Mouse (Mus musculus) stomach, adult 2 months (tissue): Measurements from ENCODE around the gene Olfr243. TPM values are rescaled to one million over a fixed set of nuclear protein-coding genes. Genes with fewer than 3 reads are reported as not detected.

Experiments used
- polyA plus RNA-seq: library from polyadenylated mRNA; depleted of rRNA; stranded (reverse); fragments of >200 nt; gene quantifications from 2 replicates; pipeline ENCODE4 v1.2.3, GENCODE M21; 2012; rRNA removed

The Olfr243 gene
- polyA plus RNA-seq: not detected in 2 replicates

DNA sequence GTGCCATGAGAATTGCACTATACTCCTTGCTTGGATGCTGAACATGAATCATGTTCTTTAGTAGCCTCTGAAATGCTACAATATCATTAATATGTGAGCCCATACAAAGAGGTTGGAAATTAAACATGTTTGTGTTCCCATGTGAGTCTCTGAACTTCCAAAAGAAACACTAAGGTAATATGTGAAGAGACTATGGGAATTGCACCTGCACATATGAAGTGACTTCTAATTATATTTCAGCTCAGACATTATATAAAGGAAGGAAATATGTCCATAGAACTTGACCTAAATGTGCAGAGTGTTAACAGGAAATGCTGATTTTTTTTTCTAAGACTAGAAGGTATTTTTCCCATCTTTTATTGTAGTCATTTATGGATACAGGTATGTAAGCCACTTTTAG is at the start of gene Olfr243:
Gene Olfr243 (plus strand): TSS at position 301 of the 400 bp plus-strand sequence.

GRCm38 (mm10) chr7:103671091-103671490 is 43.4 kb upstream of the Olfr243 start, which contains the start of gene Olfr624:
Olfr624 (minus strand) TSS chr7:103671191.

DNA sequence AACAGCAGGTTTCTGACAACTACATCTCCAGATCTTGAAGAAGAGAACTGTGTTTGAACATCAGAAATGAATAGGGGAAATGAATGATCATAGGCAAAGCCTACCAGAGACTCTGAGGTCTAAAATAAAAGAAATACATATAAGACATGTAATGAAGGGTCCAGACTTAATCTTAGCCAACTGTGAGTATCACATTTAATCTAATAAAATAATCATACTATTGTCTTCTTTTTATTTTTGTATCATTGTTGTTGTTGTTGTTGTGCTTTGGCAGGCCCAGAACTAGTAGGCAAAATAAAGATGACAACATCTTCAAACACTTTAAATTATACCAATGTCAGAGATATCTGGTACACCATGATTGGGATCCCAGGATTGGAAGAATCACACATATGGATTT is 32.1 kb upstream of the Olfr243 start, which contains the start of gene Olfr625-ps1:
Gene Olfr625-ps1 (plus strand): TSS at position 301 of the 400 bp plus-strand sequence.

DNA sequence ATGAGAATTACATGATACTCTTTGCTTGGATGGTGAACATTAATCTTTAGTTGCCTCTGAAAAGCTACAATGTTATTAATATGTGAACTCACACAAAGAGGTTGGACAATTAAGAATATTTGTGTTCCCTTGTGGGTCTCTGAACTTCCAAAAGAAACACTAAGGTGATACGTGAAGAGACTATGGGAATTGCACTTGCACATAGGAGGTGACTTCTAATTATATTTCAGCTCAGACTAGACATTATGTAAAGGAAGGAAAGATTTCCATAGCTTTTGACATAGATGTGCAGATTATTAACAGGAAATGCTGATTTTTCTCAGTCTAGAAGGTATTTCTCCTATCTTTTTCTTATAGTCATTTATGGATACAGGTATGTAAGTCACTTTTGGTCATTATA is 15.6 kb downstream of the Olfr243 start, which contains the start of gene Olfr628:
Gene Olfr628 (plus strand): TSS at position 301 of the 400 bp plus-strand sequence.

DNA sequence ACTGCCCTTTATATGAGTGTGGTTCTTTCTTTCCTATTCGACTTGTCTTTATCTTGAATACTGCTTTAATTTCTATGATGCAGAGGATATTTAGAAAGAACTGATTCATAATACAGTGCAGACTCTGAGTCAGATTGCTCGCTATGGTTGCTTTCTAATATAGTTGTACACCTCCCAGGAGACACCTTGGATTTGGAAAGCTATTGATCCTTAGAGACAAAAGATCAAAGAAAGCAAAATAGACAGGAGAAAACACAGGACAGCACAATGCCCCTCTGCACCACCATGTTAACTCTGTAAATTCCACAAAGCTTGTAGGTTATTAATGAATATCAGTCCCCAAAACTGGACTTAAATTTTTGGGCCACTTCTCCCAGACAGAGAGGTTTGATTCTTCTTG is 30.4 kb downstream of the Olfr243 start, which contains the start of gene Olfr629:
Gene Olfr629 (minus strand): TSS at position 101 of the 400 bp plus-strand sequence.

GRCm38 (mm10) chr7:103757233-103757632 is 42.8 kb downstream of the Olfr243 start, which contains the start of gene Olfr630:
Olfr630 (minus strand) TSS chr7:103757333.

Other genes with a start within 250 kb of the Olfr243 start
- gene Olfr608, start 244.8 kb upstream of the Olfr243 start, polyA plus RNA-seq: not detected in 2 replicates
- gene Olfr609, start 216.6 kb upstream of the Olfr243 start, polyA plus RNA-seq: not detected in 2 replicates
- not detected in 2 replicates for gene Olfr610, start 202.5 kb upstream of the Olfr243 start, polyA plus RNA-seq
- gene Olfr611, start 193.8 kb upstream of the Olfr243 start, polyA plus RNA-seq: not detected in 2 replicates
- gene Olfr612, start 172.0 kb upstream of the Olfr243 start, polyA plus RNA-seq: not detected in 2 replicates
- not detected in 2 replicates for gene Olfr613, start 166.6 kb upstream of the Olfr243 start, polyA plus RNA-seq
- gene Olfr615, start 158.6 kb upstream of the Olfr243 start, polyA plus RNA-seq: not detected in 2 replicates
- not detected in 2 replicates for gene Olfr616, start 145.5 kb upstream of the Olfr243 start, polyA plus RNA-seq
- gene Olfr617, start 141.6 kb upstream of the Olfr243 start, polyA plus RNA-seq: not detected in 2 replicates
- not detected in 2 replicates for gene Olfr618, start 124.6 kb upstream of the Olfr243 start, polyA plus RNA-seq
- gene Olfr619, start 114.1 kb upstream of the Olfr243 start, polyA plus RNA-seq: not detected in 2 replicates
- gene Olfr620, start 102.1 kb upstream of the Olfr243 start, polyA plus RNA-seq: not detected in 2 replicates
- not detected in 2 replicates for gene Olfr622, start 72.0 kb upstream of the Olfr243 start, polyA plus RNA-seq
- gene Olfr623, start 51.0 kb upstream of the Olfr243 start, polyA plus RNA-seq: not detected in 2 replicates
- not detected in 2 replicates for gene Olfr624, start 43.5 kb upstream of the Olfr243 start, polyA plus RNA-seq
- gene Olfr625-ps1, start 32.0 kb upstream of the Olfr243 start, polyA plus RNA-seq: not detected in 2 replicates
- gene Olfr628, start 15.7 kb downstream of the Olfr243 start, polyA plus RNA-seq: not detected in 2 replicates
- not detected in 2 replicates for gene Olfr629, start 30.3 kb downstream of the Olfr243 start, polyA plus RNA-seq
- not detected in 2 replicates for gene Olfr630, start 42.7 kb downstream of the Olfr243 start, polyA plus RNA-seq
- gene Olfr69, start 56.9 kb downstream of the Olfr243 start, polyA plus RNA-seq: not detected in 2 replicates
- gene Olfr68, start 65.0 kb downstream of the Olfr243 start, polyA plus RNA-seq: not detected in 2 replicates
- gene Olfr67, start 77.2 kb downstream of the Olfr243 start, polyA plus RNA-seq: not detected in 2 replicates
- 4.5 and 10.0 TPM in 2 replicates for gene Hbb-bt, start 99.3 kb downstream of the Olfr243 start, polyA plus RNA-seq
- 47.8 and 134 TPM in 2 replicates for gene Hbb-bs, start 113.4 kb downstream of the Olfr243 start, polyA plus RNA-seq
- gene Hbb-bh2, start 125.8 kb downstream of the Olfr243 start, polyA plus RNA-seq: not detected in 2 replicates
- gene Hbb-bh1, start 128.5 kb downstream of the Olfr243 start, polyA plus RNA-seq: not detected in 2 replicates
- not detected in 2 replicates for gene Hbb-y, start 138.5 kb downstream of the Olfr243 start, polyA plus RNA-seq
- gene Olfr66, start 171.6 kb downstream of the Olfr243 start, polyA plus RNA-seq: not detected in 2 replicates
- gene Olfr64, start 179.8 kb downstream of the Olfr243 start, polyA plus RNA-seq: not detected in 2 replicates
- gene Olfr65, start 188.8 kb downstream of the Olfr243 start, polyA plus RNA-seq: not detected in 2 replicates
- gene Olfr631, start 214.2 kb downstream of the Olfr243 start, polyA plus RNA-seq: not detected in 2 replicates
- gene Olfr632, start 219.7 kb downstream of the Olfr243 start, polyA plus RNA-seq: not detected in 2 replicates
- gene Olfr633, start 229.8 kb downstream of the Olfr243 start, polyA plus RNA-seq: not detected in 2 replicates